Comparison of ENCODE assay signal across 11 mouse cellular contexts in the genomic region with DNA sequence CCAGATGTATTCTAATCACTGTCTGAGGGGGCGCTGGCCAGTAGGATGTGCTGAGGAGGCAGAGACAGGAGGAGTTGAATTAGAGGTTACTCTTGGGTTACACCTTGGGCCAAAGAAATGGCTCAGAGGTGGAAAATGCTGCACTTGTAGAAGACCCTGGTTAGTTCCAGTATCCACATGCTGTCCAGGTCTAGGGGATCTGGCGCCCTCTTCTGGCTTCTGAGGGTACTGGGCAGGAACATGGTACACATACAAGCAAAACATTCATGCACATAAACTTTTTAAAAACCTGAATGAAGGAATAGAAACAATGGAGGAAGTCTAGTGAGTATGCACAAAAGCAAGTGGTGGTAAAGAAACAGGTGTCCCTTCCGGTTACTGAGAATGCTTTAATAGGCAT. TPM values are rescaled to one million over a fixed set of nuclear protein-coding genes. Genes with fewer than 3 reads are reported as not detected.
DNase-seq lines count a peak whose midpoint lies in the region; ATAC-seq and TF ChIP-seq lines count a peak whose summit lies in the region.
"Had no signal": no experiment of that assay in that cellular context is flagged by ENCODE, and none has a peak within 500 bp of the region (broad histone marks: within the 10 kb centered on the region; RNA-seq: fewer than 3 reads in every experiment).

No protein-coding gene starts in this region.

- no peaks in the 10 kb centered on the region for H3K4me1 ChIP-seq in midbrain, postnatal 0 days (ENCODE audit: insufficient read depth, low read length)
- peaks cover 3% of the 10 kb centered on the region; the same call in 1 of the 2 replicates for H3K4me1 ChIP-seq in midbrain, embryonic 16.5 days (ENCODE audit: control insufficient read depth, insufficient read depth, low read length)
- H3K4me1 ChIP-seq in bone marrow, adult 2 months (ENCODE audit: control insufficient read depth, insufficient read depth, low read length): no peaks in the 10 kb centered on the region
- H3K4me1 ChIP-seq in small intestine, adult 2 months (ENCODE audit: control insufficient read depth, insufficient read depth, insufficient read length, low read length): peaks cover 4% of the 10 kb centered on the region; the same call in 1 of the 2 replicates

- no peak overlapping the region for H3K4me3 ChIP-seq in gastrocnemius, adult 2 months
- no peak overlapping the region for H3K4me3 ChIP-seq in midbrain, postnatal 0 days (ENCODE audit: low read depth, low read length)
- no peak overlapping the region for H3K4me3 ChIP-seq in midbrain, embryonic 16.5 days (ENCODE audit: low read depth, low read length)
- H3K4me3 ChIP-seq in bone marrow, adult 2 months (replicated peaks; ENCODE audit: control insufficient read depth, low read depth, low read length): no peak overlapping the region
- H3K4me3 ChIP-seq in small intestine, adult 2 months (ENCODE audit: low read depth, low read length): no peak overlapping the region
- H3K4me3 ChIP-seq: liver, embryonic 13.5 days; myocyte had no signal

- 86% methylated on average over 3 of the region's 3 CpGs for WGBS in midbrain, postnatal 0 days
- 88% methylated on average over 3 of the region's 3 CpGs for WGBS in midbrain, embryonic 16.5 days
- 88% methylated on average over 3 of the region's 3 CpGs for WGBS in bone marrow, adult 2 months
- WGBS in small intestine, adult 2 months: 89% methylated on average over 3 of the region's 3 CpGs

- intact Hi-C loops in gastrocnemius, adult 2 months (cut with DNase I): loop anchor here (1.0 to 5.0 kb wide), 3 partner anchors 72 to 145 kb away; no protein-coding TSS in a partner anchor
- intact Hi-C loops in heart, postnatal 25 days (cut with DNase I): loop anchor here (5.0 to 10.0 kb wide), 3 partner anchors 125 to 513 kb away; a partner anchor contains a TSS

- peak; percentile 53 for TF ChIP-seq CTCF in gastrocnemius, adult 2 months (IDR thresholded peaks at IDR 0.05)
- TF ChIP-seq CTCF in midbrain, postnatal 0 days (IDR thresholded peaks at IDR 0.05): peak; percentile 57
- peak; percentile 49 for TF ChIP-seq CTCF in bone marrow, adult 2 months (IDR thresholded peaks at IDR 0.05; ENCODE audit: control insufficient read depth, insufficient read depth, low read length)
- 0 out of 2 replicates have a peak, but pooled peaks have one; percentile 38 for TF ChIP-seq CTCF in small intestine, adult 2 months (IDR thresholded peaks at IDR 0.05; ENCODE audit: extremely low read depth, insufficient read length, insufficient replicate concordance, low read depth, low read length)

- no peak overlapping the region; the same call in 1 of the 2 replicates for H3K27ac ChIP-seq in gastrocnemius, adult 2 months
- no peak overlapping the region for H3K27ac ChIP-seq in midbrain, postnatal 0 days (ENCODE audit: low read depth, low read length)
- no peak overlapping the region for H3K27ac ChIP-seq in midbrain, embryonic 16.5 days (ENCODE audit: low read length)
- H3K27ac ChIP-seq in bone marrow, adult 2 months (ENCODE audit: control insufficient read depth, insufficient read depth, low read depth, low read length, poor library complexity): no peak overlapping the region
- H3K27ac ChIP-seq in small intestine, adult 2 months (ENCODE audit: insufficient read depth, low read depth, low read length): no peak overlapping the region
- H3K27ac ChIP-seq: liver, embryonic 13.5 days had no signal

- no peaks in the 10 kb centered on the region for H3K27me3 ChIP-seq in midbrain, postnatal 0 days (ENCODE audit: insufficient read depth, low read length)
- H3K27me3 ChIP-seq in midbrain, embryonic 16.5 days (ENCODE audit: control insufficient read depth, insufficient read depth, low read depth, low read length): no peaks in the 10 kb centered on the region
- H3K27me3 ChIP-seq in small intestine, adult 2 months (ENCODE audit: control insufficient read depth, insufficient read depth, low read length): no peaks in the 10 kb centered on the region

- no peaks in the 10 kb centered on the region for H3K36me3 ChIP-seq in midbrain, postnatal 0 days (ENCODE audit: insufficient read depth, low read length)
- no peaks in the 10 kb centered on the region for H3K36me3 ChIP-seq in midbrain, embryonic 16.5 days (ENCODE audit: control insufficient read depth, insufficient read depth, low read length)
- H3K36me3 ChIP-seq in small intestine, adult 2 months (ENCODE audit: control insufficient read depth, insufficient read depth, low read length): no peaks in the 10 kb centered on the region
- H3K36me3 ChIP-seq: liver, embryonic 13.5 days had no signal

- H3K9me3 ChIP-seq in midbrain, postnatal 0 days (ENCODE audit: low read length): no peaks in the 10 kb centered on the region
- H3K9me3 ChIP-seq in midbrain, embryonic 16.5 days (replicated peaks; ENCODE audit: control insufficient read depth, low read length, poor library complexity, severe bottlenecking): no peaks in the 10 kb centered on the region

- no peak for DNase-seq in gastrocnemius, adult 2 months
- no peak for DNase-seq in gastrocnemius, adult 8-10 months (ENCODE audit: low spot score in 2 of 2)
- DNase-seq in midbrain, postnatal 0 days (ENCODE audit: low spot score): no peak
- DNase-seq in heart, postnatal 25 days (ENCODE audit: low spot score): no peak
- DNase-seq in layer of hippocampus, postnatal 36 days: no peak
- DNase-seq: liver, embryonic 13.5 days had no signal

- TF ChIP-seq POLR2A in bone marrow, adult 2 months (IDR thresholded peaks at IDR 0.05; ENCODE audit: borderline replicate concordance, control insufficient read depth, low read depth, low read length): no peak
- TF ChIP-seq POLR2A in small intestine, adult 2 months (IDR thresholded peaks at IDR 0.05; ENCODE audit: low read depth, low read length): no peak

- H3K4me2 ChIP-seq in midbrain, postnatal 0 days (ENCODE audit: low read depth, low read length, poor library complexity, severe bottlenecking): no peak overlapping the region
- no peak overlapping the region for H3K4me2 ChIP-seq in midbrain, embryonic 16.5 days (ENCODE audit: low read length)
- H3K4me2 ChIP-seq: heart, embryonic 11.5 days; liver, embryonic 13.5 days had no signal

- ATAC-seq in midbrain, postnatal 0 days (ENCODE audit: low FRiP score): no peak
- no peak for ATAC-seq in midbrain, embryonic 16.5 days

- H3K9ac ChIP-seq in midbrain, postnatal 0 days (replicated peaks; ENCODE audit: low read length, poor library complexity, severe bottlenecking): no peak overlapping the region
- H3K9ac ChIP-seq in midbrain, embryonic 16.5 days (ENCODE audit: low read depth, low read length): no peak overlapping the region
- H3K9ac ChIP-seq: liver, embryonic 13.5 days had no signal

RNA-seq across cellular contexts. Expression of a gene that starts 26.2 kb away (rescaled TPM):
- total RNA-seq in gastrocnemius, adult 2 months (2021): 1 to 10 TPM; 4.1 to 5.1 TPM
- total RNA-seq in gastrocnemius, adult 8-10 months (2022): 1 to 10 TPM; 2.8 to 3.8 (median 3.3) TPM
- total RNA-seq in midbrain, postnatal 0 days (2014; rRNA removed): 1.8 and 2.7 TPM in 2 replicates
- polyA plus RNA-seq in midbrain, postnatal 0 days (2015; fragmentation: Nextera tagmentation; extraction: Ambion mirVana): 0.91 and 1.0 TPM in 2 replicates
- polyA plus RNA-seq in midbrain, embryonic 16.5 days (2015; fragmentation: Nextera tagmentation; extraction: Ambion mirVana): 1.3 and 1.4 TPM in 2 replicates
- polyA plus RNA-seq in bone marrow, adult 2 months (2011; ENCODE audit: insufficient read depth, insufficient read length, low replicate concordance, missing spikeins): 1.2 and 1.7 TPM in 2 replicates
- 0.56 and 0.79 TPM in 2 replicates for polyA plus RNA-seq in small intestine, adult 2 months (2012; rRNA removed)
- 10 to 100 TPM; 12.1 to 14.7 TPM for total RNA-seq in heart, postnatal 25 days (2021)
- 1 to 10 TPM; 2.4 to 2.9 TPM for total RNA-seq in layer of hippocampus, postnatal 36 days (2021)
- polyA plus RNA-seq: myocyte had no signal

RNA-seq across cellular contexts. Expression of a gene that starts 55.6 kb away (rescaled TPM):
- total RNA-seq in gastrocnemius, adult 2 months (2021): 1 to 10 TPM; 4.3 to 6.4 TPM
- 10 to 100 TPM in 1 of 4 experiments, 1 to 10 TPM in 3; 1.6 to 11.5 (median 2.8) TPM for total RNA-seq in gastrocnemius, adult 8-10 months (2022)
- 0.99 and 2.0 TPM in 2 replicates for total RNA-seq in midbrain, postnatal 0 days (2014; rRNA removed)
- 1.1 and 1.8 TPM in 2 replicates for polyA plus RNA-seq in midbrain, postnatal 0 days (2015; fragmentation: Nextera tagmentation; extraction: Ambion mirVana)
- 0.75 and 0.78 TPM in 2 replicates for polyA plus RNA-seq in midbrain, embryonic 16.5 days (2015; fragmentation: Nextera tagmentation; extraction: Ambion mirVana)
- 6.5 and 11.4 TPM in 2 replicates for polyA plus RNA-seq in bone marrow, adult 2 months (2011; ENCODE audit: insufficient read depth, insufficient read length, low replicate concordance, missing spikeins)
- polyA plus RNA-seq in small intestine, adult 2 months (2012; rRNA removed): 3.0 and 3.7 TPM in 2 replicates
- 1 to 10 TPM; 3.8 to 5.0 TPM for total RNA-seq in heart, postnatal 25 days (2021)
- 1 to 10 TPM; 6.3 to 7.7 TPM for total RNA-seq in layer of hippocampus, postnatal 36 days (2021)
